ENCODE assay signal across 8 mouse cellular contexts in the genomic region with DNA sequence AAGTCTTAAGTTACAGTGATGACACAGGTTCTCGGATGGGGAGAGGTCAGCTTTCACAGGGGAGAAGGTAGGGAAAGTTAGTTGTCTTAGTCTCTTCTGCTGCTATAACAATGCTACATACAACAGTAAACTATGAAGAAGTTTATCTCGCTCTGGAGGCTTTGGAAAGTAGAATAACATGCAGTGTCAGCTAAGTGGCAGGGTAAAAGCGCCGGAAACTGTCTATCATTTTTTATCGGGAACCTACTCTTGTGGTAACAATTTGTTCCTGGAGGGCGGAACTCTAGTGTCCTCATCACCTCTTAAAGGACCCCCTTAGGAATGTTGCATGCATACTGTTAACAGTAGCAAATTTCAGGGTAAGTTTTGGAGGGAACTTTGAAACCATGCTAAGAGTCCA. TPM values are rescaled to one million over a fixed set of nuclear protein-coding genes. Genes with fewer than 3 reads are reported as not detected.
A peak's percentile ranks its signal among the peaks of the same experiment; 100 is the strongest.
DNase-seq lines count a peak whose midpoint lies in the region; ATAC-seq and TF ChIP-seq lines count a peak whose summit lies in the region.

No protein-coding gene starts in this region.

- no peaks in the 10 kb centered on the region for H3K36me3 ChIP-seq in kidney, postnatal 0 days (ENCODE audit: insufficient read depth, low read length)
- no peaks in the 10 kb centered on the region for H3K36me3 ChIP-seq in embryonic facial prominence, embryonic 15.5 days
- no peaks in the 10 kb centered on the region for H3K36me3 ChIP-seq in limb, embryonic 11.5 days (ENCODE audit: control insufficient read depth, insufficient read depth, low read length)
- H3K36me3 ChIP-seq in neural tube, embryonic 12.5 days, result no peaks in the 10 kb centered on the region

- H3K9me3 ChIP-seq in kidney, postnatal 0 days (replicated peaks; ENCODE audit: low read length), result no peaks in the 10 kb centered on the region
- no peaks in the 10 kb centered on the region for H3K9me3 ChIP-seq in embryonic facial prominence, embryonic 15.5 days (replicated peaks)
- no peaks in the 10 kb centered on the region for H3K9me3 ChIP-seq in limb, embryonic 11.5 days (ENCODE audit: control insufficient read depth, low read length)
- no peaks in the 10 kb centered on the region for H3K9me3 ChIP-seq in neural tube, embryonic 12.5 days

- H3K4me2 ChIP-seq in kidney, postnatal 0 days (ENCODE audit: low read length), result peak overlapping the region; percentile 78; the same call in 1 of the 2 replicates
- peak overlapping the region; percentile 65; the same call in 1 of the 2 replicates for H3K4me2 ChIP-seq in embryonic facial prominence, embryonic 15.5 days (replicated peaks)
- H3K4me2 ChIP-seq in limb, embryonic 11.5 days (ENCODE audit: low read depth, severe bottlenecking), result no peak overlapping the region; the same call in 1 of the 2 replicates
- H3K4me2 ChIP-seq in neural tube, embryonic 12.5 days (replicated peaks), result peak overlapping the region; percentile 84

- no peak for ATAC-seq in kidney, postnatal 0 days (replicated peaks; ENCODE audit: low FRiP score, low read depth)
- no peak for ATAC-seq in embryonic facial prominence, embryonic 15.5 days (ENCODE audit: insufficient number of reproducible peaks, low FRiP score, low TSS enrichment, low read depth)
- ATAC-seq in limb, embryonic 11.5 days (ENCODE audit: insufficient number of reproducible peaks, low FRiP score, low TSS enrichment, low read depth), result no peak
- ATAC-seq in neural tube, embryonic 12.5 days (ENCODE audit: low FRiP score, low read depth), result no peak

- no peak for TF ChIP-seq CTCF in kidney, postnatal 0 days (IDR thresholded peaks at IDR 0.05; ENCODE audit: low read depth)

- H3K4me1 ChIP-seq in kidney, postnatal 0 days (replicated peaks; ENCODE audit: insufficient read depth, low read length), result peaks cover 12% of the 10 kb centered on the region
- peaks cover 29% of the 10 kb centered on the region for H3K4me1 ChIP-seq in embryonic facial prominence, embryonic 15.5 days
- peaks cover 8% of the 10 kb centered on the region; the same call in 1 of the 2 replicates for H3K4me1 ChIP-seq in limb, embryonic 11.5 days (ENCODE audit: control insufficient read depth, insufficient read depth, low read length)
- peaks cover 29% of the 10 kb centered on the region for H3K4me1 ChIP-seq in neural tube, embryonic 12.5 days

- H3K4me3 ChIP-seq in kidney, postnatal 0 days (replicated peaks; ENCODE audit: low read depth, low read length), result no peak overlapping the region
- H3K4me3 ChIP-seq in embryonic facial prominence, embryonic 15.5 days (replicated peaks), result peak overlapping the region; percentile 69
- peak overlapping the region; percentile 85 for H3K4me3 ChIP-seq in limb, embryonic 11.5 days (ENCODE audit: low read depth, low read length)
- H3K4me3 ChIP-seq in neural tube, embryonic 12.5 days, result peak overlapping the region; percentile 96; the same call in 1 of the 2 replicates

- H3K9ac ChIP-seq in kidney, postnatal 0 days (ENCODE audit: low read depth, low read length), result no peak overlapping the region
- no peak overlapping the region for H3K9ac ChIP-seq in embryonic facial prominence, embryonic 15.5 days
- no peak overlapping the region; the same call in 1 of the 2 replicates for H3K9ac ChIP-seq in limb, embryonic 11.5 days (ENCODE audit: low read length)
- H3K9ac ChIP-seq in neural tube, embryonic 12.5 days, result no peak overlapping the region

- H3K27me3 ChIP-seq in kidney, postnatal 0 days (ENCODE audit: insufficient read depth, low read length), result no peaks in the 10 kb centered on the region
- H3K27me3 ChIP-seq in embryonic facial prominence, embryonic 15.5 days, result no peaks in the 10 kb centered on the region
- H3K27me3 ChIP-seq in limb, embryonic 11.5 days (ENCODE audit: control insufficient read depth, insufficient read depth, low read length), result no peaks in the 10 kb centered on the region
- no peaks in the 10 kb centered on the region for H3K27me3 ChIP-seq in neural tube, embryonic 12.5 days (replicated peaks)

- 93% methylated on average over 6 of the region's 6 CpGs for WGBS in kidney, postnatal 0 days
- 85% methylated on average over 6 of the region's 6 CpGs for WGBS in embryonic facial prominence, embryonic 15.5 days
- WGBS in limb, embryonic 11.5 days, result 92% methylated on average over 6 of the region's 6 CpGs
- 92% methylated on average over 6 of the region's 6 CpGs for WGBS in neural tube, embryonic 12.5 days

- DNase-seq in kidney, postnatal 0 days (ENCODE audit: low spot score), result no peak
- DNase-seq in kidney, adult 9 months, result no peak
- DNase-seq in limb, embryonic 11.5 days (ENCODE audit: low spot score), result no peak
- no peak for DNase-seq in retina, postnatal 1 day
- no peak for DNase-seq in gastrocnemius, adult 8-10 months (ENCODE audit: low spot score in 2 of 2)
- DNase-seq in gastrocnemius, postnatal 10 days, result no peak

- H3K27ac ChIP-seq in kidney, postnatal 0 days, result 0 out of 2 replicates have a peak overlapping the region, but pooled peaks have one; percentile 100
- 0 out of 2 replicates have a peak overlapping the region, but pooled peaks have one; percentile 94 for H3K27ac ChIP-seq in embryonic facial prominence, embryonic 15.5 days (replicated peaks)
- H3K27ac ChIP-seq in limb, embryonic 11.5 days (replicated peaks; ENCODE audit: low read depth, low read length), result no peak overlapping the region
- no peak overlapping the region for H3K27ac ChIP-seq in neural tube, embryonic 12.5 days

RNA-seq across cellular contexts. Expression of gene Fbxl17, which starts 1.3 kb away (rescaled TPM):
- 6.5 and 9.0 TPM in 2 replicates for polyA plus RNA-seq in kidney, postnatal 0 days (2015; fragmentation: Nextera tagmentation; extraction: Ambion mirVana)
- polyA plus RNA-seq in embryonic facial prominence, embryonic 15.5 days (2015; fragmentation: Nextera tagmentation; extraction: Ambion mirVana), result 7.5 and 8.0 TPM in 2 replicates
- polyA plus RNA-seq in limb, embryonic 11.5 days (2014; fragmentation: Nextera tagmentation; extraction: Ambion mirVana), result 6.5 and 6.8 TPM in 2 replicates
- polyA plus RNA-seq in neural tube, embryonic 12.5 days (2016; fragmentation: Nextera tagmentation; extraction: Ambion mirVana), result 8.2 and 9.8 TPM in 2 replicates
- total RNA-seq in gastrocnemius, adult 8-10 months (2022), result 10 to 100 TPM; 46.7 to 63.6 (median 51.9) TPM
- total RNA-seq in gastrocnemius, postnatal 10 days (2021), result 10 to 100 TPM; 29.2 to 30.7 TPM

Comparison
In these comparisons a context has a peak if more than half of its experiments do, and no peak if none do; other contexts are left out.
1. H3K27ac ChIP-seq: peak in kidney, postnatal 0 days (single experiment) and embryonic facial prominence, embryonic 15.5 days (single experiment); none in limb, embryonic 11.5 days (single experiment) and neural tube, embryonic 12.5 days (single experiment).